Mouse (Mus musculus) intestine, embryonic 15.5 days (tissue): ENCODE results near the gene Lce1i. TPM values are rescaled to one million over a fixed set of nuclear protein-coding genes. Genes with fewer than 3 reads are reported as not detected.
"Not testable (repeated sequence)": the region's sequence is repeated elsewhere in the genome, so short reads cannot be mapped to it uniquely, and the experiment has no call there.

Source experiments
- ATAC-seq: fragments of 200-750 bp; cut with Nextera tagmentation; 2 replicates; pipeline ENCODE4 v1.8.0; 2017; ENCODE audit warnings: moderate TSS enrichment, moderate library complexity
- H3K27ac ChIP-seq: fragments of 300-500 bp; sonication (generic); 2 replicates; pipeline ENCODE4 v1.5.1; 2015; ENCODE audit warnings: mild to moderate bottlenecking, inconsistent platforms
- H3K27me3 ChIP-seq: fragments of 300-500 bp; sonication (generic); replicated peaks from 2 replicates; pipeline ENCODE4 v1.6.1; 2015; ENCODE audit warnings: inconsistent platforms
- H3K36me3 ChIP-seq: fragments of 300-500 bp; sonication (generic); 2 replicates; pipeline ENCODE4 v1.6.1; 2015; ENCODE audit warnings: inconsistent platforms
- H3K4me1 ChIP-seq: fragments of 300-500 bp; sonication (generic); replicated peaks from 2 replicates; pipeline ENCODE4 v1.6.1; 2015; ENCODE audit warnings: inconsistent platforms
- H3K4me2 ChIP-seq: fragments of 300-500 bp; sonication (generic); replicated peaks from 2 replicates; pipeline ENCODE4 v1.6.1; 2015; ENCODE audit warnings: mild to moderate bottlenecking, inconsistent platforms
- H3K4me3 ChIP-seq: fragments of 300-500 bp; sonication (generic); replicated peaks from 2 replicates; pipeline ENCODE4 v1.5.1; 2015; ENCODE audit warnings: inconsistent platforms
- H3K9ac ChIP-seq: fragments of 300-500 bp; sonication (generic); 2 replicates; pipeline ENCODE4 v1.6.1; 2015; ENCODE audit warnings: inconsistent platforms
- H3K9me3 ChIP-seq: fragments of 300-500 bp; sonication (generic); 2 replicates; pipeline ENCODE4 v1.6.1; 2016; ENCODE audit warnings: inconsistent platforms
- WGBS: fragments of 180-500 bp; shearing (Covaris S2); methylation state at CpG from one replicate; pipeline ENCODE4 v1.1.7; 2015; 5-methylcytosine and 5-hydroxymethylcytosine counted together
- polyA plus RNA-seq: library from polyadenylated mRNA; unstranded; fragments of >200 nt; fragmentation: Nextera tagmentation; extraction: Ambion mirVana; gene quantifications from 2 replicates; pipeline ENCODE4 v1.2.1, GENCODE M21; 2015

Gene Lce1i
- not detected in 2 replicates for polyA plus RNA-seq

- no peak for ATAC-seq
- Histone ChIP-seq H3K27ac (no peak within 1 kb of the TSS), H3K4me3 (no peak within 1 kb of the TSS), H3K9me3 (no peaks in the 10 kb centered on the region), H3K36me3 (no peaks in the 10 kb centered on the region), H3K9ac (no peak within 1 kb of the TSS), H3K4me1 (no peaks in the 10 kb centered on the region), H3K4me2 (no peak within 1 kb of the TSS), H3K27me3 (no peaks in the 10 kb centered on the region)
- 98% methylated on average over 1 of the region's 1 CpGs for WGBS
Observed at GRCm38 (mm10) chr3:92778799-92779198, at the start of gene Lce1i. Gene Lce1i (minus strand): TSS chr3:92778899.

- Histone ChIP-seq H3K9ac (no peak within 1 kb of the TSS), H3K4me1 (no peaks in the 10 kb centered on the region), H3K27ac (no peak within 1 kb of the TSS), H3K4me2 (no peak within 1 kb of the TSS), H3K27me3 (no peaks in the 10 kb centered on the region), H3K9me3 (no peaks in the 10 kb centered on the region), H3K36me3 (no peaks in the 10 kb centered on the region), H3K4me3 (no peak within 1 kb of the TSS)
- no peak for ATAC-seq
- WGBS: 13% methylated on average over 1 of the region's 1 CpGs
Observed at GRCm38 (mm10) chr3:92827108-92827507, 48.4 kb upstream of the Lce1i start, which contains the start of gene Kprp. Gene Kprp (minus strand): TSS chr3:92827247.

GRCm38 (mm10) chr3:92825808-92826207 lies 47.1 kb upstream of the Lce1i start:
- Histone ChIP-seq H3K36me3 (no peaks in the 10 kb centered on the region), H3K4me3 (no peak overlapping the region), H3K9me3 (no peaks in the 10 kb centered on the region), H3K4me1 (no peaks in the 10 kb centered on the region), H3K9ac (no peak overlapping the region), H3K27me3 (no peaks in the 10 kb centered on the region), H3K4me2 (no peak overlapping the region), H3K27ac (no peak overlapping the region)
- ATAC-seq: no peak
- 28% methylated on average over 1 of the region's 1 CpGs for WGBS

- not testable (repeated sequence) for H3K4me3 ChIP-seq, H3K4me1 ChIP-seq, H3K36me3 ChIP-seq, H3K9ac ChIP-seq, H3K9me3 ChIP-seq, H3K4me2 ChIP-seq, ATAC-seq, H3K27me3 ChIP-seq, H3K27ac ChIP-seq
- 88% methylated on average over 2 of the region's 2 CpGs for WGBS
Observed at GRCm38 (mm10) chr3:92816036-92816435, 37.3 kb upstream of the Lce1i start.

- no peak for ATAC-seq
- 92% methylated on average over 3 of the region's 3 CpGs for WGBS
Observed at GRCm38 (mm10) chr3:92815581-92815980, 36.9 kb upstream of the Lce1i start.

GRCm38 (mm10) chr3:92807791-92808190 lies 29.1 kb upstream of the Lce1i start, which contains the start of gene Lce1k:
Gene Lce1k (minus strand): TSS chr3:92807891.
- Histone ChIP-seq H3K4me3 (no peak within 1 kb of the TSS), H3K9me3 (no peaks in the 10 kb centered on the region), H3K4me2 (no peak within 1 kb of the TSS), H3K27ac (no peak within 1 kb of the TSS), H3K27me3 (no peaks in the 10 kb centered on the region), H3K36me3 (no peaks in the 10 kb centered on the region), H3K9ac (no peak within 1 kb of the TSS), H3K4me1 (no peaks in the 10 kb centered on the region)
- ATAC-seq: no peak

More at GRCm38 (mm10) chr3:92815581-92815980, 36.9 kb upstream of the Lce1i start:
- Histone ChIP-seq H3K36me3 (no peaks in the 10 kb centered on the region), H3K27ac (no peak overlapping the region), H3K4me1 (no peaks in the 10 kb centered on the region), H3K4me2 (no peak overlapping the region), H3K9ac (no peak overlapping the region), H3K9me3 (no peaks in the 10 kb centered on the region), H3K4me3 (no peak overlapping the region), H3K27me3 (no peaks in the 10 kb centered on the region)

- no peaks in the 10 kb centered on the region for H3K9me3 ChIP-seq
- no peak for ATAC-seq
- H3K4me2 ChIP-seq: no peak within 1 kb of the TSS
- 78% methylated on average over 1 of the region's 1 CpGs for WGBS
- no peak within 1 kb of the TSS for H3K27ac ChIP-seq
- H3K4me1 ChIP-seq: no peaks in the 10 kb centered on the region
- no peak within 1 kb of the TSS for H3K9ac ChIP-seq
- no peak within 1 kb of the TSS for H3K4me3 ChIP-seq
- no peaks in the 10 kb centered on the region for H3K36me3 ChIP-seq
- no peaks in the 10 kb centered on the region for H3K27me3 ChIP-seq
Observed at GRCm38 (mm10) chr3:92790414-92790813, 11.7 kb upstream of the Lce1i start, which contains the start of gene Lce1j. Gene Lce1j (minus strand): TSS chr3:92790514.

GRCm38 (mm10) chr3:92771573-92771972 lies 7.1 kb downstream of the Lce1i start:
- H3K9ac ChIP-seq: no peak overlapping the region
- H3K9me3 ChIP-seq: no peaks in the 10 kb centered on the region
- H3K4me1 ChIP-seq: no peaks in the 10 kb centered on the region
- 23% methylated on average over 3 of the region's 3 CpGs for WGBS
- no peaks in the 10 kb centered on the region for H3K36me3 ChIP-seq
- no peak overlapping the region for H3K27ac ChIP-seq
- H3K27me3 ChIP-seq: no peaks in the 10 kb centered on the region
- H3K4me3 ChIP-seq: no peak overlapping the region
- ATAC-seq: no peak
- no peak overlapping the region for H3K4me2 ChIP-seq

- no peak within 1 kb of the TSS for H3K9ac ChIP-seq
- H3K4me2 ChIP-seq: no peak within 1 kb of the TSS
- no peaks in the 10 kb centered on the region for H3K4me1 ChIP-seq
- H3K27me3 ChIP-seq: no peaks in the 10 kb centered on the region
- 79% methylated on average over 1 of the region's 1 CpGs for WGBS
- H3K27ac ChIP-seq: no peak within 1 kb of the TSS
- no peak within 1 kb of the TSS for H3K4me3 ChIP-seq
- H3K9me3 ChIP-seq: no peaks in the 10 kb centered on the region
- ATAC-seq: no peak
- H3K36me3 ChIP-seq: no peaks in the 10 kb centered on the region
Observed at GRCm38 (mm10) chr3:92764965-92765364, 13.7 kb downstream of the Lce1i start, which contains the start of gene Lce1h. Gene Lce1h (minus strand): TSS chr3:92765065.

- Histone ChIP-seq H3K4me3 (no peak overlapping the region), H3K9me3 (no peaks in the 10 kb centered on the region), H3K4me1 (no peaks in the 10 kb centered on the region), H3K27ac (no peak overlapping the region), H3K27me3 (no peaks in the 10 kb centered on the region), H3K36me3 (no peaks in the 10 kb centered on the region), H3K9ac (no peak overlapping the region), H3K4me2 (no peak overlapping the region)
- ATAC-seq: no peak
- 38% methylated on average over 3 of the region's 3 CpGs for WGBS
Observed at GRCm38 (mm10) chr3:92753197-92753596, 25.5 kb downstream of the Lce1i start.

- no peak within 1 kb of the TSS for H3K4me3 ChIP-seq
- H3K9me3 ChIP-seq: no peaks in the 10 kb centered on the region
- no peak within 1 kb of the TSS for H3K27ac ChIP-seq
- 93% methylated on average over 1 of the region's 1 CpGs for WGBS
- H3K27me3 ChIP-seq: no peaks in the 10 kb centered on the region
- H3K4me2 ChIP-seq: no peak within 1 kb of the TSS
- no peaks in the 10 kb centered on the region for H3K4me1 ChIP-seq
- H3K9ac ChIP-seq: no peak within 1 kb of the TSS
- no peak for ATAC-seq
- no peaks in the 10 kb centered on the region for H3K36me3 ChIP-seq
Observed at GRCm38 (mm10) chr3:92752238-92752637, 26.5 kb downstream of the Lce1i start, which contains the start of gene Lce1g. Gene Lce1g (minus strand): TSS chr3:92752338.

- Histone ChIP-seq H3K27ac (no peak within 1 kb of the TSS), H3K4me2 (no peak within 1 kb of the TSS), H3K4me1 (no peaks in the 10 kb centered on the region), H3K9me3 (no peaks in the 10 kb centered on the region), H3K36me3 (no peaks in the 10 kb centered on the region), H3K4me3 (no peak within 1 kb of the TSS), H3K9ac (no peak within 1 kb of the TSS), H3K27me3 (no peaks in the 10 kb centered on the region)
- WGBS: 82% methylated on average over 1 of the region's 1 CpGs
- no peak for ATAC-seq
Observed at GRCm38 (mm10) chr3:92738996-92739395, 39.7 kb downstream of the Lce1i start, which contains the start of gene Gm38119. Gene Gm38119 (minus strand): TSS chr3:92739096.
